Mouse (Mus musculus): ENCODE data around the gene Spag16. TPM values are rescaled to one million over a fixed set of nuclear protein-coding genes. Genes with fewer than 3 reads are reported as not detected.
A peak's percentile ranks its signal among the peaks of the same experiment; 100 is the strongest.

Gene Spag16
- polyA plus RNA-seq, 1 experiment from 2014 or later: 1.7 TPM

DNA sequence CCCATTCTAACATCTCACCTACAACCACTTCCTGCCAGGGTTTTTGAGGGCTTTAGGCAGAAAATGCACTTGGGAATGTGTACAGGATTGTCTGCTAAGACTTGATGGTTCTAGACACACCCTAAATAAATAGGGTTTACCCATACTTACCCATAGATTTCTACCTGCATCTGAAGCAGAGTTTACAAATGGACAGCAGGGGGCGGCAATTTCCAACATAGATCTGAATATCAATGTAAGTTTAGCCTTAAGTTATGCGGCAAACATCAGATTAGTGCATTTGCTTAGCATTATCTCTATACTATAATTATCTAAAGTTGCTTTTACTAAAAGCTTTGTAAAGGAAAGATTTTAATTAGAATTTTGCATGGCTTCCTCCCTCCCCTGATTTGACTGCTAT is 301.3 kb downstream of the Spag16 start:
- H3K27me3 ChIP-seq (replicated peaks): no peaks in the 10 kb centered on the region
- no peak overlapping the region for H3K4me2 ChIP-seq
- 62% methylated on average over 2 of the region's 2 CpGs for WGBS
- ATAC-seq (replicated peaks): no peak
- no peaks in the 10 kb centered on the region for H3K4me1 ChIP-seq
- no peaks in the 10 kb centered on the region for H3K9me3 ChIP-seq
- no peak overlapping the region for H3K4me3 ChIP-seq
- H3K9ac ChIP-seq: no peak overlapping the region
- H3K36me3 ChIP-seq (replicated peaks): no peaks in the 10 kb centered on the region
- no peak overlapping the region for H3K27ac ChIP-seq

- H3K4me1 ChIP-seq: no peaks in the 10 kb centered on the region
- no peaks in the 10 kb centered on the region for H3K27me3 ChIP-seq (replicated peaks)
- H3K9me3 ChIP-seq: no peaks in the 10 kb centered on the region
- ATAC-seq (replicated peaks): no peak
- no peak overlapping the region for H3K4me2 ChIP-seq
- H3K9ac ChIP-seq: no peak overlapping the region
- H3K4me3 ChIP-seq: no peak overlapping the region
- no peak overlapping the region for H3K27ac ChIP-seq
- 80% methylated on average over 2 of the region's 2 CpGs for WGBS
- no peaks in the 10 kb centered on the region for H3K36me3 ChIP-seq (replicated peaks)
These were observed 308.8 kb downstream of the Spag16 start for GRCm38 (mm10) chr1:70135547-70135946.

DNA sequence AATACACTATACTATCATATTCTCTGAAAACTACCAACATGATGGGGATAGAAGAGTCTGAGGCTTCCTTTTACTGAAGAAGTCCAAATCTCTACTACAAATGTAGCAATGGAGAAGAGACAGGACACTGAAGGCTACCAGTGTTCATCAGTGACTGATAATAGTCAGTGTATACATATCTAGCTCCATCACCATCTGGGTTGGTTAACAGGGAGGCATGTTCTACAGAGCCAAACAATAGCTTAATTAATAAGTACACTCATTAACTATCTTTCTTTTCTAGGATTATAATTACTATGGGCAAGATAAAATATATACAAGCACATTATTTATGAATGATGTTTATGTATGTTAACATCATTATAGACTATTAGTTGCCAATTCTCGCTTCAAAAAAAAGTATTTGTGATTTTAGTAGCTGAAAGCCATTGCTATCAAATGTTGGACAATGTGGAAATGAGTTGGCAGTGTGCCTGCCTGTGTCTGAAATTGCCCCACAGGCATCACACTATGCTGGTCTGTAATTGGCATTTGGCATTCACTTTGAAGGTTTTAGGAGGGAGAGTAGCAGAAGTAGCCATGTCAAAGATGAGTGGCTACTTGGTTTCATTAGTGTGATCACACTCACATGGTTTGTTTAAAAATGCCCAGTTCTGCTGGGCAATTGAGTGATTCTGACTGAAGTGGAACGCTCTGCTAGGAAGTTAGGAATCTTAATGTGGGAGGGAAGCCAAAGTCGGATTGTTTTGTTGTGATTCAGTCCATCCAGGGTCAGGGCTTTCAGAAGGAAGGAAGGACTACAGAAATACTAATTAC is 338.8 kb downstream of the Spag16 start:
- no peaks in the 10 kb centered on the region for H3K9me3 ChIP-seq
- no peak overlapping the region for H3K9ac ChIP-seq
- 65% methylated on average over 3 of the region's 3 CpGs for WGBS
- no peaks in the 10 kb centered on the region for H3K27me3 ChIP-seq (replicated peaks)
- no peaks in the 10 kb centered on the region for H3K36me3 ChIP-seq (replicated peaks)
- H3K4me2 ChIP-seq: no peak overlapping the region
- H3K27ac ChIP-seq: no peak overlapping the region
- peak; percentile 45; the same call in 1 of the 2 replicates for ATAC-seq (replicated peaks)
- H3K4me3 ChIP-seq: no peak overlapping the region
- no peaks in the 10 kb centered on the region for H3K4me1 ChIP-seq

DNA sequence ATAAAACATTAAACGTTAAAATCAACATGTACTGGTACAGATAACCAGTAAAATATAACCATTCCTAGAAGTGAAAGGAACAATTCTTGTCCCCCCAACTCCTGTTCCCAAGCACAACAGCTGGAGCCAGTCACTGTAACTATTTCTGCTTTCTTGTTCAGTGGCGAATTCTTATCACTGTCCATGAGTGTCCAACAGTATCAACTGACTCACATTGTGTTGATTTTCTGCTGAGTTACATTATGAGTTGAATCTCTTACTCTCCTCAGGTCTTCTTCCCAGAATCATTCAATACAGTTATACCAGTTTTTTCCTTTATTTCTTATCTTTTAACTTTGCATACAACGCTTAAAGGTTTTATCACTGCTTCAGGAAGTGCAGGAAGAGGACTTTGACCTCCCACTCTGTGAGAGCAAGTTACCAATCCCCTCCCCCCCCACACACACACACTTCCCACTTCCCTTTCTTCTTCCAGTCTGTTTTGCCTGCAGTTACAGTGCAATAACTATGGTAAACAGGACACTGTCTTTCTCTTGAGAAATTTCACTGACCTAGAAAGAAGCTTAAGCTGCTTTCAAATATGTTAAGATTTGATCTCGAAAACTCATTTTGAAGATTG is 353.5 kb downstream of the Spag16 start:
- Histone ChIP-seq H3K36me3 (replicated peaks) (no peaks in the 10 kb centered on the region), H3K27ac (no peak overlapping the region), H3K9me3 (no peaks in the 10 kb centered on the region), H3K4me2 (no peak overlapping the region), H3K4me1 (no peaks in the 10 kb centered on the region), H3K9ac (no peak overlapping the region), H3K4me3 (no peak overlapping the region), H3K27me3 (replicated peaks) (no peaks in the 10 kb centered on the region)
- ATAC-seq (replicated peaks): no peak
- WGBS: 82% methylated on average over 4 of the region's 4 CpGs

DNA sequence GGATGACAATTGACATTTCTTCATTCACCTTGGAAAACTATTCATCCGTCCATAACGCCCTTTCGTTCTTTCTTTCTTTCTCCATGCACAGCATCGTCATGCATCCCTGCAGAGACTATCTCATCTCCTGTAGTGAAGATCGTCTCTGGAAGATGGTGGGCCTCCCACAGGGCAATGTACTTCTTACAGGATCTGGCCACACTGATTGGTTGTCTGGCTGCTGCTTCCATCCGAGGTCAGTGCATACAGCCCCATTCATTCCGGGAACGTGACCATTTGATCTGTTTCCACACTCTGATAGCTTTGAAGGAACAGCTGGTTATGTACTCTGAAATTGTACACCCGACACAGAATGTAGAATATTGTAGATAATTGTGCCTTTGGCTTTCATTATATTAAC is 438.0 kb downstream of the Spag16 start:
- H3K9me3 ChIP-seq: no peaks in the 10 kb centered on the region
- H3K4me2 ChIP-seq: no peak overlapping the region
- peaks cover 5% of the 10 kb centered on the region; the same call in 1 of the 2 replicates for H3K4me1 ChIP-seq
- 52% methylated on average over 9 of the region's 9 CpGs for WGBS
- no peak overlapping the region for H3K9ac ChIP-seq
- H3K36me3 ChIP-seq (replicated peaks): no peaks in the 10 kb centered on the region
- H3K4me3 ChIP-seq: no peak overlapping the region
- H3K27ac ChIP-seq: no peak overlapping the region
- ATAC-seq (replicated peaks): no peak
- no peaks in the 10 kb centered on the region for H3K27me3 ChIP-seq (replicated peaks)

DNA sequence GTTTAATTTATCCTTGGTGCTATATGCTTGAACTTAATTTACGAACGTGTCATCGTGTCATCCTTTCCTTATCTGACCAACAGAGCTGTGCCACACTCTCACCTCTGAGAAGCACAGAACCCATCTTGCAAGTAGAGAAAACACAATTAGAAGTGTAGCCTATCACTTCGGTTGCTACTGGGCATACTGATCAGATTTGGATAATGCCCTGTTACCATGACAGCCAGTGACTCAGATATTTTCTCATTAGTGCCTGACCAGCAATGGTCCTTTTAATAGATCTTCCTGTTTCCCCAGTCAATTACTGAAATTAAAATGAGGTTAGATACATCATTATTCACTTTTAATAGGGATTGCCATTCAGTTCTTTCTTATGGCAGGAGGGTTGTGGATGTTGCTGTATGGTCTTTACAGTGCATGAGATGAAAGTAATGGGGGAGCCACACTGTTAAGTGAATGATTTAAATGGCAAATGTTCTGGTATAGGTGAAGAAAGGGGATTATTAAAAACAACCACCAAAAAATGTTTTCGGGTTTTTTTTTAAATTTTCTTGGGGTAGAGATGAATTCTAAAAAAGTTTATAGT is 439.2 kb downstream of the Spag16 start:
- Histone ChIP-seq H3K4me2 (no peak overlapping the region), H3K9ac (no peak overlapping the region), H3K4me3 (no peak overlapping the region), H3K27me3 (replicated peaks) (no peaks in the 10 kb centered on the region), H3K4me1 (peaks cover 5% of the 10 kb centered on the region; the same call in 1 of the 2 replicates), H3K9me3 (no peaks in the 10 kb centered on the region), H3K27ac (no peak overlapping the region), H3K36me3 (replicated peaks) (no peaks in the 10 kb centered on the region)
- no peak; the same call in 1 of the 2 replicates for ATAC-seq (replicated peaks)
- 54% methylated on average over 5 of the region's 5 CpGs for WGBS

GRCm38 (mm10) chr1:70270139-70270538 is 443.4 kb downstream of the Spag16 start:
- Histone ChIP-seq H3K4me3 (no peak overlapping the region), H3K9me3 (no peaks in the 10 kb centered on the region), H3K4me1 (no peaks in the 10 kb centered on the region; the same call in 1 of the 2 replicates), H3K27ac (no peak overlapping the region), H3K27me3 (replicated peaks) (no peaks in the 10 kb centered on the region), H3K4me2 (no peak overlapping the region), H3K36me3 (replicated peaks) (no peaks in the 10 kb centered on the region), H3K9ac (no peak overlapping the region)
- WGBS: 16% methylated on average over 8 of the region's 8 CpGs
- no peak for ATAC-seq (replicated peaks)

GRCm38 (mm10) chr1:70272753-70273152 is 446.0 kb downstream of the Spag16 start:
- no peak overlapping the region for H3K9ac ChIP-seq
- no peak for ATAC-seq (replicated peaks)
- H3K36me3 ChIP-seq (replicated peaks): no peaks in the 10 kb centered on the region
- H3K4me1 ChIP-seq: no peaks in the 10 kb centered on the region
- H3K27me3 ChIP-seq (replicated peaks): no peaks in the 10 kb centered on the region
- H3K9me3 ChIP-seq: no peaks in the 10 kb centered on the region
- no peak overlapping the region for H3K4me2 ChIP-seq
- no peak overlapping the region for H3K4me3 ChIP-seq
- H3K27ac ChIP-seq: no peak overlapping the region
- 77% methylated on average over 2 of the region's 2 CpGs for WGBS

DNA sequence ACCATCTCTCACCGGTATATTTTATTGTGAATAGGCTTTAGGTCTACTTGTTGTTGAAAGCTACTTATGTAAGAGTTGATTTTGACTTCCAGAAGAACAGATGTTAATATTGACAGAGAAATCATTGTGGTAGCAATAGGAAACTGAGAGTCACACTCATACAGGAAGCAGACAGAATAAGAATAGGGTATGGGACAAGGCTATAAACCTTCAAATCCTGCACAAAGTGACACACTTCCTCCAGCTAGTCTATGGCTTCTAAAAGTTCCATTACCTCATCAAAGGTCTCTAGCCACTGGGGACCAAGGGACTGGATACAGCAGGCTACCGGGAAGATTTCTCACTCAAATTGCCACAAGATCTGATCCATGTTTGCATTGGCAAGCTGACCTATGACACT is 452.5 kb downstream of the Spag16 start:
- no peaks in the 10 kb centered on the region for H3K4me1 ChIP-seq
- no peaks in the 10 kb centered on the region for H3K9me3 ChIP-seq
- H3K27me3 ChIP-seq (replicated peaks): no peaks in the 10 kb centered on the region
- H3K4me2 ChIP-seq: no peak overlapping the region
- 73% methylated on average over 2 of the region's 2 CpGs for WGBS
- H3K9ac ChIP-seq: no peak overlapping the region
- ATAC-seq (replicated peaks): no peak
- H3K4me3 ChIP-seq: no peak overlapping the region
- no peak overlapping the region for H3K27ac ChIP-seq
- H3K36me3 ChIP-seq (replicated peaks): no peaks in the 10 kb centered on the region

- Histone ChIP-seq H3K27me3 (replicated peaks) (no peaks in the 10 kb centered on the region), H3K4me3 (no peak overlapping the region), H3K9ac (no peak overlapping the region), H3K27ac (no peak overlapping the region), H3K4me1 (no peaks in the 10 kb centered on the region), H3K36me3 (replicated peaks) (no peaks in the 10 kb centered on the region), H3K4me2 (no peak overlapping the region), H3K9me3 (no peaks in the 10 kb centered on the region)
- 87% methylated on average over 1 of the region's 1 CpGs for WGBS
- no peak for ATAC-seq (replicated peaks)
These were observed 456.6 kb downstream of the Spag16 start for GRCm38 (mm10) chr1:70283388-70283787.

GRCm38 (mm10) chr1:70284140-70284539 is 457.4 kb downstream of the Spag16 start:
- Histone ChIP-seq H3K27ac (no peak overlapping the region), H3K4me1 (no peaks in the 10 kb centered on the region)
- no peak for ATAC-seq (replicated peaks)

GRCm38 (mm10) chr1:70316128-70316765 is 489.5 kb downstream of the Spag16 start:
- H3K36me3 ChIP-seq (replicated peaks): no peaks in the 10 kb centered on the region
- 57% methylated on average over 13 of the region's 13 CpGs for whole genome bisulfite sequencing
- H3K9ac ChIP-seq: no peak overlapping the region
- H3K4me1 ChIP-seq: no peaks in the 10 kb centered on the region; the same call in 1 of the 2 replicates
- H3K27me3 ChIP-seq (replicated peaks): no peaks in the 10 kb centered on the region
- peak overlapping the region; percentile 30; the same call in 1 of the 2 replicates for H3K27ac ChIP-seq
- H3K4me3 ChIP-seq: no peak overlapping the region
- no peaks in the 10 kb centered on the region for H3K9me3 ChIP-seq
- H3K4me2 ChIP-seq: 0 out of 2 replicates have a peak overlapping the region, but pooled peaks have one; percentile 14
- peak; percentile 86 for ATAC-seq (replicated peaks)

More at GRCm38 (mm10) chr1:70284140-70284539, 457.4 kb downstream of the Spag16 start:
- Histone ChIP-seq H3K9ac (no peak overlapping the region), H3K9me3 (no peaks in the 10 kb centered on the region), H3K36me3 (replicated peaks) (no peaks in the 10 kb centered on the region), H3K27me3 (replicated peaks) (no peaks in the 10 kb centered on the region), H3K4me3 (no peak overlapping the region), H3K4me2 (no peak overlapping the region)
- WGBS: 62% methylated on average over 1 of the region's 1 CpGs

Measured in midbrain, embryonic 15.5 days (tissue).